Mouse (Mus musculus) embryonic facial prominence, embryonic 13.5 days (tissue): ENCODE measurements around the gene Clcnka. TPM values are rescaled to one million over a fixed set of nuclear protein-coding genes. Genes with fewer than 3 reads are reported as not detected.

Experiments used
- ATAC-seq: fragments of 200-750 bp; cut with Nextera tagmentation; 2 replicates; pipeline ENCODE4 v1.8.0; 2017; ENCODE audit warnings: low read depth; ENCODE audit not compliant: insufficient number of reproducible peaks, insufficient read depth, low FRiP score, low TSS enrichment
- H3K27ac ChIP-seq: fragments of 300-500 bp; sonication (generic); 2 replicates; pipeline ENCODE4 v1.5.1; 2015; ENCODE audit warnings: moderate library complexity, mild to moderate bottlenecking, inconsistent platforms
- H3K27me3 ChIP-seq: fragments of 300-500 bp; sonication (generic); 2 replicates; pipeline ENCODE4 v1.6.1; 2015; ENCODE audit warnings: mild to moderate bottlenecking, inconsistent platforms
- H3K36me3 ChIP-seq: fragments of 300-500 bp; sonication (generic); 2 replicates; pipeline ENCODE4 v1.6.1; 2015; ENCODE audit warnings: mild to moderate bottlenecking, inconsistent platforms
- H3K4me1 ChIP-seq: fragments of 300-500 bp; sonication (generic); 2 replicates; pipeline ENCODE4 v1.6.1; 2015; ENCODE audit warnings: inconsistent platforms
- H3K4me2 ChIP-seq: fragments of 300-500 bp; sonication (generic); 2 replicates; pipeline ENCODE4 v1.6.1; 2015; ENCODE audit warnings: moderate library complexity, mild to moderate bottlenecking, inconsistent platforms
- H3K4me3 ChIP-seq: fragments of 300-500 bp; sonication (generic); 2 replicates; pipeline ENCODE4 v1.5.1; 2015; ENCODE audit warnings: mild to moderate bottlenecking, inconsistent platforms
- H3K9ac ChIP-seq: fragments of 300-500 bp; sonication (generic); 2 replicates; pipeline ENCODE4 v1.6.1; 2015; ENCODE audit warnings: mild to moderate bottlenecking, inconsistent platforms
- H3K9me3 ChIP-seq: fragments of 300-500 bp; sonication (generic); 2 replicates; pipeline ENCODE4 v1.6.1; 2016; ENCODE audit warnings: inconsistent platforms
- WGBS: fragments of 180-500 bp; shearing (Covaris S2); methylation state at CpG from one replicate; pipeline ENCODE4 v1.1.7; 2015; ENCODE audit warnings: mixed read lengths; 5-methylcytosine and 5-hydroxymethylcytosine counted together
- polyA plus RNA-seq: library from polyadenylated mRNA; unstranded; fragments of >200 nt; fragmentation: Nextera tagmentation; extraction: Ambion mirVana; gene quantifications from 2 replicates; pipeline ENCODE4 v1.2.1, GENCODE M21; 2015

Clcnka gene
- polyA plus RNA-seq, 1 experiment from 2014 or later = 0.18 TPM

DNA sequence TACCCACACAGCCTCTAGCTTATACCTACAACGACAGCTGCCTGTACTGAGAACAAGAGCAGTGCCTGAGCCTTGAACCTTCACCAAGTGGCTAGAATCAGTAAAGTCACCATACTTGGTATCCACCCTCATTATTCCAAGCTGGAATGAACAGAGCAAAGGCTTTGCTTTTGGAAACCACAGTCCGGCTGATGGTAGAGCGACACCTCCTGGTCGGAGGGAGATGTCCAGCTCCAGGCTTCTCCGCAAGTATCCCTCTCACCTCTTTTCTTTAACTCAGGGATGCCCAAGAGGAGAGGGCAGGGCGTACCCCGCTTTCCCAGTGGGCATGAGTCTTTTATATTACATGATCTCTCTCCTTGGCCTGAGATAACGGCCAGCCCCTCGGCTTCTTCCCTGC, 31.3 kb upstream of the Clcnka start:
- Histone ChIP-seq H3K27me3 (peaks cover 3% of the 10 kb centered on the region), H3K4me3 (no peak overlapping the region), H3K4me2 (no peak overlapping the region), H3K27ac (no peak overlapping the region), H3K36me3 (no peaks in the 10 kb centered on the region), H3K4me1 (peaks cover 18% of the 10 kb centered on the region), H3K9me3 (no peaks in the 10 kb centered on the region), H3K9ac (no peak overlapping the region)
- no peak for ATAC-seq
- 56% methylated on average over 9 of the region's 9 CpGs for WGBS

DNA sequence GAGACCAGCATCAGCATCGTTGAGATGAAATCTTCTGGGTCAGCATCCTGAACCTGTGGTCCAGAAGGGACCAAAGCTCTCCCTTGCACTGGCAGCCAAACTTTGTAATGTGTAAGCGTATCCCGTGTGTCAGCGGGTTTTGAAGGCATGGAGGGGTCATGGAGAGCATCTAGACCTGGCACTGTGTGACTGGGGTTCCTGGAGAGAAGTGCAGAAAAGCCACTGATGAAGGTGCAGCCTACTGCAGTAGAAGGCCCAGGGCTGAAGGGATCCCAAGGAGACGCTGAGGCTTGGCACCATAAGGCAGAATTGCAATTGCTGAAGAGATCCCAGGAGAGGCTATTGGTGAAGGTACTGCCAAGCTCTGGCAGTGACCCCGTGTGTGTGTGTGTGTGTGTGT, 30.9 kb upstream of the Clcnka start:
- H3K27me3 ChIP-seq = peaks cover 6% of the 10 kb centered on the region
- no peak for ATAC-seq
- no peak overlapping the region for H3K27ac ChIP-seq
- H3K4me3 ChIP-seq = no peak overlapping the region
- H3K4me1 ChIP-seq = peaks cover 19% of the 10 kb centered on the region
- H3K9me3 ChIP-seq = no peaks in the 10 kb centered on the region
- H3K4me2 ChIP-seq = no peak overlapping the region
- WGBS = 82% methylated on average over 6 of the region's 6 CpGs
- H3K36me3 ChIP-seq = no peaks in the 10 kb centered on the region
- H3K9ac ChIP-seq = no peak overlapping the region

DNA sequence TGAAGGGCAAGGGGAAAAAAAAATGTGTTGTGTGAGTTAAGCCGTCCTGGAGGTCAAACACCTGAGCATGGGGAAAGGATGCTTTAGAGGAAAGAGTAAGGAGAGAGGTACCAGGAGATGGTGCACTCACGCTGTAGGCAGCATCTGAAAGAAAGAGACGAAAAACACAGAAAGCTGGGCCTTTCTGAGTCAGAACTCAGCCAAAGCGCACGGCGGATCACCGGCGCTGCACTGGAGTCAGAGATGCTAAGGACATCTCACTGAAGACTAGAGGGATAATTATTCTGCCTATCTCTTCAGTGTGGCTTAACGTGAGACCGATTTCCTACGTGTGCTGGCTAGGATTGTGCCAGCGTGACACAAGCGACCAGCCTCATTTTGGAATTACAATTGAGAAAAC, 29.4 kb upstream of the Clcnka start:
- H3K4me2 ChIP-seq = no peak overlapping the region
- H3K4me3 ChIP-seq = no peak overlapping the region
- H3K4me1 ChIP-seq = peaks cover 19% of the 10 kb centered on the region
- H3K9me3 ChIP-seq = no peaks in the 10 kb centered on the region
- H3K27me3 ChIP-seq = peaks cover 12% of the 10 kb centered on the region
- WGBS = 82% methylated on average over 13 of the region's 13 CpGs
- ATAC-seq = no peak
- no peaks in the 10 kb centered on the region for H3K36me3 ChIP-seq
- H3K27ac ChIP-seq = no peak overlapping the region
- no peak overlapping the region for H3K9ac ChIP-seq

DNA sequence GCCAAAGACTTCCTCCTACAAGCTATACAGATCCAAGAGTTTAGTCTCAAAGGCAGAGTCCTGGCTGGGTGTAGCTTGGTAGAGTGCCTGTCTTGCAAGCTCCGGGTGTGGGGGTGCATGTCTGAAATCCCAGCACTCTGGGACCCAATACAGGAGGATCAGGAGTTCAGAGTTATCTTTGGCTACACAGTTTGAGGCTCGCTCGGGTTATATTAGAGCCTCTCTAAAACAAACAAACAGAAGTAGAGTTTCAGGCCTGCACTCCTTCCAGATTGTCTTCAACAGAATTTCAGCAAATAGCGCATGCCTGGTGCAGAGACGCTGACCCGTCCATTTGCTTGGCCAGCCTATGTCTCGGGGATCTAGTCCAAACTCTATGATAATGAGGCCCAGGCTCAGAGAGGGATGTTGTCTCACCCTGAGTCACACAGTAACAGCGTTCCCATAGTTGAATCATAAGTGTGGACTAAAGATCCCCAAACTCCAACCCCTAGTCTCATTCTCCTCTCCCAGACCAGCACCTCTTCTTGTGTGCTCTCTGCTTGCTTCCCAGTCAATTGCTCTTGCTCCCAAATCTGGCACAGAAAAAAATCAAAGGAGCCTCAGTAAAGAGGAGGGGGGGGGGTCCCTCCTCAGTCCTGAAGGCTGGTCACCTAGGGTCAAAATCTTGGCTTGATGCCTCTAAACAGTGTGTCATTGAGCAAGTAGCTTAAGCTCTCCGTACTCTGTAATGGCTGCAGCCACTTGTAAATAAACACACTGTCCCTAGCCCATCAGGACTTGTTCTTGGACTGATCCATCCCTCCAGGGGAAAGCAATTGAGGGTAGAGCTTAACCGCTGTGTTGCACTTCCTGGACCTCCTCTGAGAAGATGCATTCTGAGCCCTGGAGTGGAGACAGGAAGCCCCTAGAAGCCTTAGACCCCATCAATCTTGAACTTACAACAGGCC, 28.5 kb upstream of the Clcnka start:
- peak overlapping the region; percentile 90; the same call in 1 of the 2 replicates for H3K4me2 ChIP-seq
- H3K9me3 ChIP-seq = no peaks in the 10 kb centered on the region
- ATAC-seq = no peak
- H3K36me3 ChIP-seq = no peaks in the 10 kb centered on the region
- no peak overlapping the region for H3K9ac ChIP-seq
- WGBS = 76% methylated on average over 10 of the region's 10 CpGs
- peak overlapping the region; percentile 11; the same call in 1 of the 2 replicates for H3K27ac ChIP-seq
- no peak overlapping the region for H3K4me3 ChIP-seq
- peaks cover 12% of the 10 kb centered on the region for H3K27me3 ChIP-seq
- H3K4me1 ChIP-seq = peaks cover 19% of the 10 kb centered on the region

DNA sequence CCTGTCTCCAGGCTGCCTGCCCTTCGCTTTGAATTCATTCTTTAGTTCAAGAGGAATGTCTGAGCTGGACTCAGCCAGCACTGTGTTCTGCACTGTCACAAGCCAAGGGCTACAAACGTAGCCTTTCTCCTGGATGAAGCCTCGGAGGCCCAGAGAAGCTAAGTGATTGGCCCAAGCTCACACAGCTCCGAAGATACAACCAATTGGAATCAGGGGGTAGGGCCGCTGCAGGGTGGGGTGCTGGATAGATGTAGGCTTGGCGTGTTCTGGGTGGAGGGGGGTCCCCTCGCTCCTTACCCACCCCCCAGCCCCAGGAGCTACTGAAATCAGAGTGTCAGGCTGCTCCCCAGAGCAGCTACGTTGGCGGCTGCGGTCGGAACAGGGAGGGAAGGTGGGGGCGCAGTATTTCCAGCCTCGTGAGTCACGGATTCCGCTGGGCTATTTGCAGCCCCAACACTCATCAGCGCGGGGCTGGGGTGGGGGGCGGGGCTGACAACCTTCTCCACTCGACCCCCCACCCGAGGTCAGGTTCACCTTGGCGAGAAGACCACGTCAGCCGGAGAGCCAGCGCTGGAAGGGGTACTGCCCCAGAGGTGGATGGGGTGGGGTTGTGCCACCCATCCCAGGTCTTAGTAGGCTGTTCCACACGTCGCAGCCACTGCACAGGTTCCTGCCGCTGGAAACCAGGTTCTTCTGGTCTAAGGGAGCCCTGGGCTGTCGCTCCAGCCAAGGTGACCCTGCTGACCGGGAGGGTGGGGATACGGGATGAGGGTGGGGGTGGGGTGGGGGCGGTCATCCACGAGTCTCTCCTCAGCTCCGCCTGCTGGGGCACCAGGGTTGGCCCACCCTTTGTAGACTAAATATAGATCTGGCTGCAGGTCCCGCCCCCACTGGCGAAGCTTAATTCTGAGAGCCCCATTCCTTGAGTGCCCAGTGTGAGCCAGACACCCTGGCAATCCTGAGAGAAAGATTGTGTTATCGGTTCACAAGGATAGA, 27.3 kb upstream of the Clcnka start:
- H3K36me3 ChIP-seq = no peaks in the 10 kb centered on the region
- peak overlapping the region; percentile 67 for H3K9ac ChIP-seq
- 4% methylated on average over 36 of the region's 36 CpGs for WGBS
- peaks cover 18% of the 10 kb centered on the region for H3K27me3 ChIP-seq
- peak overlapping the region; percentile 48; the same call in 1 of the 2 replicates for H3K27ac ChIP-seq
- peaks cover 20% of the 10 kb centered on the region for H3K4me1 ChIP-seq
- peak overlapping the region; percentile 90 for H3K4me2 ChIP-seq
- no peaks in the 10 kb centered on the region for H3K9me3 ChIP-seq
- ATAC-seq = peak; percentile 74
- H3K4me3 ChIP-seq = peak overlapping the region; percentile 51

DNA sequence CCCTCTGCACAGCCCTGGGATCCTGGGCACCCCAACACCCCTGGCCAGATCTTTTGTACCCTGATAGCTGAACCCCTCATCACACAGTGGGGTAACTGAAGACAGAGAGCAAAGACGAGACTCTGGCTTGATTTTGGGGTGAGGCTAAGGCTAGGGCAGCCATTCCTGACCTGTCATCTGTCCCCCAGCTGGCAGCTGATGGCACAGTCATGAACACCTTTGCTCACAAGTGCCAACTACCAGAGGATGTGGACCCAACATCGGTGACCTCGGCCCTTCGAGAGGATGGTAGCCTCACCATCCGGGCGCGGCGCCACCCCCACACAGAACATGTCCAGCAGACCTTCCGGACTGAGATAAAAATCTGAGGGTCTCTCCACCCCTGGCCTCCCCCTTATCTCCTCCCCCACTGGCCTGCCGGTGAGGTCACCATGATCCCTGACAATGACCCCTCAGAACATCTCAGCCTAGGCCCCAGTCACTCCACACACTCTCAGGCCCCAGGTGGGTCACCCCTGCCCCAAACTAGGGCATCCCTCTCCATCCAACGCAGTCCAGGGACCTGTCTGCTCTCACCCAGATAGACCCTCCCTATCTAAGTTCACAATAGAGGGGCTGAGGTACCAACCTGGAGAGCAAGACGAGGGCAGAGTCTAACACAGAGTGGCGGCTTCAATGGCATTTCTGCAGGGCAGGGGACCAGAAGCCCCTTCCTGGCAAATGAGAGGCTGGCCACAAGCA, 25.3 kb upstream of the Clcnka start:
- Histone ChIP-seq H3K9me3 (no peaks in the 10 kb centered on the region), H3K27me3 (peaks cover 20% of the 10 kb centered on the region), H3K36me3 (no peaks in the 10 kb centered on the region), H3K4me3 (no peak overlapping the region), H3K4me2 (no peak overlapping the region), H3K4me1 (peaks cover 29% of the 10 kb centered on the region), H3K27ac (no peak overlapping the region), H3K9ac (no peak overlapping the region)
- WGBS = 85% methylated on average over 13 of the region's 13 CpGs
- ATAC-seq = no peak

DNA sequence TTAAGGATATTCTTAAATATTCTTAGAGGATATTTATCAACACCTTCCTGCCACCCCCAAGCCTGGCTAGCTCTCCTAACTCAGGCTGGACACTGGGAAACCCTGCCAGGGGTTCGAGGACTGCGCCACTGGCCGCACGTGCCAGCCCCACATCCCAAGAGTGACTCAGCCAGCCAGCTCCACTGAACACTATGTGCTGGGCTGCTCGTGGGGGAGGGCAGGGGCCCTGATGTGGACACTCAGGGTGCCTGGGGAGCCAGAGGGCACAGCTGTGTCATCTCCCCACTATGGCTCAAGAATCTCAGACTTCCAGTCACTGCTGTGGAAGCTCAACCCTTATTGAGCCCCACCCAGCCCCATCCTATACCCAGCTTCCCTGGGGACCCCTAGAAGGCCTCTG, 24.8 kb upstream of the Clcnka start:
- H3K4me1 ChIP-seq = peaks cover 29% of the 10 kb centered on the region
- no peak overlapping the region for H3K4me3 ChIP-seq
- peaks cover 20% of the 10 kb centered on the region for H3K27me3 ChIP-seq
- H3K27ac ChIP-seq = no peak overlapping the region
- no peaks in the 10 kb centered on the region for H3K36me3 ChIP-seq
- 79% methylated on average over 5 of the region's 5 CpGs for WGBS
- ATAC-seq = no peak
- H3K4me2 ChIP-seq = no peak overlapping the region
- no peaks in the 10 kb centered on the region for H3K9me3 ChIP-seq
- H3K9ac ChIP-seq = no peak overlapping the region

DNA sequence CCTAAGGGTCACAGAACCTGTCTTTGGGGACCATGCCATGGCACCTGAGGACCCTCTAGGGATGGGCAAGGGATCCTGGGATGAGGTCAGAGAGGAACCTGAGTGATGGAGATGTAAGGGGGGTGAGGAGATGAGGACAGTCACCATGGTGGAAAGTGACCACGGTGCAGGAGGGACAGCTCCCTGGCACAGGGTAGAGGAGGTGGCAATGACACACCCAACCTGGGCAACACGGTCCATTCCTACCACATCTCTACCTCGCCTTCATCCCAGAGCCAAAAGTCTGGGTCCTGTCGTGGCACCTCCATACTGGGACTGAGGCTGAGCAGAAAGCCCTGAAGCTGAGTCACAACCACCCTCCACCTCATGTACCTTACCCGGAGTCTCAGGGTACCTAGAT, 24.3 kb upstream of the Clcnka start:
- Histone ChIP-seq H3K9ac (no peak overlapping the region), H3K36me3 (no peaks in the 10 kb centered on the region), H3K4me1 (peaks cover 29% of the 10 kb centered on the region), H3K27ac (no peak overlapping the region), H3K4me3 (no peak overlapping the region), H3K9me3 (no peaks in the 10 kb centered on the region), H3K4me2 (no peak overlapping the region), H3K27me3 (peaks cover 20% of the 10 kb centered on the region)
- ATAC-seq = no peak
- WGBS = 81% methylated on average over 5 of the region's 5 CpGs

DNA sequence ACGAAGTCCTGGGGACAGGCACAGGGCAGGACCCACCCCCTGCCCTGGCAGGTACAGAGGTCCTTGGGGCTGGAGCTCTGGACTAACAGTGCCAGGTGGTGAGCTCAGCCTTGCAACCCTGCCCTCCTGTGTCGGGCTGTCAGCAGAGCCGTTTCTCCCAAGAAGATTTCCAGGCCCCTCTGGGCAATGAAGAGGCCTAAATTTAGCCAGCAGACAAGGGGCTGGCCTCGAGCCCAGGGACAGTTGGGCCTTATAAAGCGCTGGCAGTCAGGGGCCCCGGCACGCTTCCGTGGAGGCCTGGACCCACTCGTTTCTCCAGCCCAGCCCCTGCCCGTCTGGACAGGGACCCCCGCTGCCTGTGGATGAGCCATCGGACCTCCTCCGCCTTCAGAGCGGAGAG, 22.9 kb upstream of the Clcnka start:
- no peaks in the 10 kb centered on the region for H3K36me3 ChIP-seq
- H3K9ac ChIP-seq = peak overlapping the region; percentile 46; the same call in 1 of the 2 replicates
- 67% methylated on average over 14 of the region's 14 CpGs for WGBS
- no peak overlapping the region for H3K4me3 ChIP-seq
- H3K4me1 ChIP-seq = peaks cover 25% of the 10 kb centered on the region
- no peak for ATAC-seq
- H3K27me3 ChIP-seq = peaks cover 20% of the 10 kb centered on the region
- H3K27ac ChIP-seq = no peak overlapping the region
- no peaks in the 10 kb centered on the region for H3K9me3 ChIP-seq
- H3K4me2 ChIP-seq = no peak overlapping the region

DNA sequence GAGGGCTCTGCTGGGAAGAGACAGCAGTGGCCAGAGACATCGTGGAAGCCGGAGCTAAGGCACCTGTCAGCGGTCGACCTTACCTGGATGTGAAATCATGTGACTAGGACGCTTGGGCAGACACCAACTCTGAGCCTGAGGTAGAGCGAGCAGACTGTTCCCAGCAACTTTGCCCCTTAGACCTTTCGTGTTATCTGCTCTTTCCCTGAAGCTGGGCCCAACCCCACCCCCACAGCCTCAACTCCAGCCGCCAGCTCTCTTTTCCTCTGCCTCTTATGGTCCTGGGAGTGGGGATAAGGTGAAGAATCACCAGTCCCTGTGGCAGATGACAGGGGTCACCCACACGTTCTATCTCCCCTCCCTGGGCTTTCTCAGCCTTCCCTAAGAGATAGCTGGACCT, 22.4 kb upstream of the Clcnka start:
- no peak for ATAC-seq
- Histone ChIP-seq H3K4me2 (no peak overlapping the region), H3K4me3 (no peak overlapping the region), H3K36me3 (no peaks in the 10 kb centered on the region), H3K27ac (no peak overlapping the region), H3K9ac (no peak overlapping the region), H3K4me1 (peaks cover 20% of the 10 kb centered on the region), H3K27me3 (peaks cover 20% of the 10 kb centered on the region), H3K9me3 (no peaks in the 10 kb centered on the region)
- 48% methylated on average over 9 of the region's 9 CpGs for WGBS
